Mouse (Mus musculus) heart, postnatal 0 days (tissue): Measurements from ENCODE around the gene Mpv17. TPM values are rescaled to one million over a fixed set of nuclear protein-coding genes. Genes with fewer than 3 reads are reported as not detected.

Source experiments
- ATAC-seq: fragments of 200-750 bp; cut with Nextera tagmentation; 2 replicates; pipeline ENCODE4 v1.8.0; 2017; ENCODE audit warnings: low read depth, moderate number of reproducible peaks, moderate library complexity; ENCODE audit not compliant: insufficient read depth
- DNase-seq: peaks from one replicate; pipeline ENCODE4 v3.0.0-alpha.2; 2016; ENCODE audit warnings: low spot score
- H3K27ac ChIP-seq: fragments of 300-500 bp; sonication (generic); 2 replicates; pipeline ENCODE4 v1.5.1; 2014; ENCODE audit warnings: low read depth, mild to moderate bottlenecking
- H3K27me3 ChIP-seq: fragments of 300-500 bp; sonication (generic); 2 replicates; pipeline ENCODE4 v1.6.1; 2014; ENCODE audit warnings: low read length, mixed read lengths; ENCODE audit not compliant: control insufficient read depth, insufficient read depth
- H3K36me3 ChIP-seq: fragments of 300-500 bp; sonication (generic); replicated peaks from 2 replicates; pipeline ENCODE4 v1.6.1; 2014; ENCODE audit warnings: low read length, mixed read lengths; ENCODE audit not compliant: control insufficient read depth, insufficient read depth
- H3K4me1 ChIP-seq: fragments of 300-500 bp; sonication (generic); 2 replicates; pipeline ENCODE4 v1.6.1; 2014; ENCODE audit warnings: antibody characterized with exemption; ENCODE audit not compliant: control insufficient read depth, insufficient read depth
- H3K4me2 ChIP-seq: fragments of 300-500 bp; sonication (generic); 2 replicates; pipeline ENCODE4 v1.6.1; 2014; ENCODE audit warnings: low read depth, mild to moderate bottlenecking, low read length, moderate library complexity
- H3K4me3 ChIP-seq: fragments of 300-500 bp; sonication (generic); 2 replicates; pipeline ENCODE4 v1.5.1; 2014; ENCODE audit warnings: low read depth, low read length
- H3K9ac ChIP-seq: fragments of 300-500 bp; sonication (generic); replicated peaks from 2 replicates; pipeline ENCODE4 v1.6.1; 2014; ENCODE audit warnings: low read depth, low read length, mixed read lengths
- H3K9me3 ChIP-seq: fragments of 300-500 bp; sonication (generic); replicated peaks from 2 replicates; pipeline ENCODE4 v1.6.1; 2016; ENCODE audit warnings: low read length; ENCODE audit not compliant: control insufficient read depth
- CTCF ChIP-seq: IDR thresholded peaks from 2 replicates; pipeline ENCODE4 v1.5.1; 2016; ENCODE audit warnings: antibody characterized with exemption, control low read depth, low read depth
- EP300 ChIP-seq: IDR thresholded peaks from 2 replicates; pipeline ENCODE4 v1.6.1; 2016; ENCODE audit warnings: antibody characterized with exemption, low read depth
- WGBS: fragments of 180-500 bp; shearing (Covaris S2); extraction: QIAGEN DNeasy Blood & Tissue Kit; methylation state at CpG from one replicate; pipeline ENCODE4 v1.1.7; 2014; 5-methylcytosine and 5-hydroxymethylcytosine counted together
- polyA plus RNA-seq: library from polyadenylated mRNA; unstranded; fragments of >200 nt; fragmentation: Nextera tagmentation; extraction: Ambion mirVana; gene quantifications from 2 replicates; pipeline ENCODE4 v1.2.1, GENCODE M21; 2015
- total RNA-seq: library from RNA; depleted of rRNA; stranded (reverse); fragments of >200 nt; gene quantifications from 2 replicates; pipeline ENCODE4 v1.2.3, GENCODE M21; 2014; ENCODE audit warnings: low replicate concordance

Gene Mpv17
- total and polyA plus RNA-seq, 2 experiments from 2014 or later: 80.1 to 157 TPM

- H3K4me2 ChIP-seq: peak overlapping the region; percentile 77
- H3K4me1 ChIP-seq: peaks cover 6% of the 10 kb centered on the region
- no peaks in the 10 kb centered on the region for H3K27me3 ChIP-seq
- peak overlapping the region; percentile 68; the same call in 1 of the 2 replicates for H3K27ac ChIP-seq
- 26% methylated on average over 6 of the region's 6 CpGs for WGBS
- peak overlapping the region; percentile 68 for H3K9ac ChIP-seq
- peak; percentile 10 for DNase-seq
- H3K4me3 ChIP-seq: peak overlapping the region; percentile 73
- H3K36me3 ChIP-seq: peaks cover 28% of the 10 kb centered on the region
- 0 out of 2 replicates have a peak, but pooled peaks have one; percentile 3 for ATAC-seq
- no peaks in the 10 kb centered on the region for H3K9me3 ChIP-seq
- TF ChIP-seq CTCF (no peak), EP300 (no peak)
These were observed 417 bp downstream of the Mpv17 start for GRCm38 (mm10) chr5:31153516-31154151.

DNA sequence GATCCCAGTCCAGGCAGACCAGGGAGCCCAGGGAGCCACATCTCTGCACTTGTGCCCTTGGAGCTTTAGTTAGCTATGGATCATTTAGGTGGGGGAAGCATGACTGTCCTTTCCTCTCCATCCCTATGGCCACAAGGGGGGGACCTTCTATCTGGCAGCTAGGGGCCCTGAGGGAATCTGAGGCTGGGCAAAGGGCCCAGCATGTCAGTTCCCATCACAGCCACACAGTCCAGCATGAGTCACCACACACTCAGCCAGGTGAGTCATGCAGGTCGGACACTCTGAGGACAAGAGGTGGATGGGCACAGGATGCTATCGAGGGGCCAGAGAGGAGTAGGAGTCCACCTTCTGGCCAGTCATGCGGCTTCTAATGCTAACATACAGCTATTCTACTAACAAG lies 2.3 kb downstream of the Mpv17 start:
- H3K27ac ChIP-seq: no peak overlapping the region
- ATAC-seq (no peak), DNase-seq (peak; percentile 17)
- H3K9me3 ChIP-seq: no peaks in the 10 kb centered on the region
- no peak overlapping the region for H3K9ac ChIP-seq
- WGBS: 44% methylated on average over 3 of the region's 3 CpGs
- peaks cover 10% of the 10 kb centered on the region for H3K36me3 ChIP-seq
- H3K4me3 ChIP-seq: no peak overlapping the region
- no peak overlapping the region for H3K4me2 ChIP-seq
- TF ChIP-seq EP300: no peak
- TF ChIP-seq CTCF: peak; percentile 39
- peaks cover 6% of the 10 kb centered on the region for H3K4me1 ChIP-seq
- H3K27me3 ChIP-seq: no peaks in the 10 kb centered on the region

- WGBS: 56% methylated on average over 4 of the region's 4 CpGs
- TF ChIP-seq EP300 (no peak), CTCF (no peak)
- no peak for DNase-seq
These were observed 4.3 kb downstream of the Mpv17 start for GRCm38 (mm10) chr5:31149781-31150180.

DNA sequence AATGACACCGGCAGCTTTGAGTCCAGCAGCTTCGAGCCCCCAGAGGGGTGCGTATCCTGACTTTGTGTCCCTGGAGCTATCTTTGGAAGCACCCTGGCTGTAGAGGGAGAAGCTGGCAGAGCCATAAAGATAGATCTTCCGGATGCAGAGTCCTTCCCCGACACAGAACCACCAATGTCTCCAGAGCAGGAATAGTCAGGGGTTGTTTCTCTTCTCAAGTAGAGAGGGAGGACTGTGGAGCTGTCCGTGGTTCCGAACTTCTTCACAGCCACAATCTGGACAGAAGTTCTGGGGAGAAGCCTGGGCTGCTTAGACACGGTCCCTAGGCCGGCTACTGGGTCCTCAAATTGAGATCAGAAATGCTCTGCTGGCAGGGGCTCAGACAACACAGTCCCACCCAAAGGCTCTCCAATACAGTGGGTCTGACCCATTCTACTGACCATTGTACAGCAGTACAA lies 15.1 kb downstream of the Mpv17 start:
- no peak for TF ChIP-seq CTCF
- no peak for TF ChIP-seq EP300

More at GRCm38 (mm10) chr5:31149781-31150180, 4.3 kb downstream of the Mpv17 start:
- H3K27ac ChIP-seq: no peak overlapping the region
- no peak overlapping the region for H3K4me2 ChIP-seq
- no peak overlapping the region for H3K4me3 ChIP-seq
- ATAC-seq: no peak
- H3K36me3 ChIP-seq: peaks cover 21% of the 10 kb centered on the region
- H3K9ac ChIP-seq: no peak overlapping the region
- no peaks in the 10 kb centered on the region for H3K27me3 ChIP-seq
- no peaks in the 10 kb centered on the region for H3K9me3 ChIP-seq
- peaks cover 6% of the 10 kb centered on the region for H3K4me1 ChIP-seq

GRCm38 (mm10) chr5:31138241-31138967 lies 15.6 kb downstream of the Mpv17 start, which contains the start of gene Ucn:
Gene Ucn (minus strand): TSS chr5:31138829.
- peaks cover 52% of the 10 kb centered on the region for H3K27me3 ChIP-seq

More for the DNA sequence above, 15.1 kb downstream of the Mpv17 start:
- Histone ChIP-seq H3K36me3 (peaks cover 17% of the 10 kb centered on the region), H3K27me3 (peaks cover 52% of the 10 kb centered on the region), H3K4me2 (peak overlapping the region; percentile 48), H3K9ac (no peak overlapping the region), H3K4me3 (peak overlapping the region; percentile 32), H3K4me1 (peaks cover 6% of the 10 kb centered on the region; the same call in 1 of the 2 replicates), H3K27ac (no peak overlapping the region), H3K9me3 (no peaks in the 10 kb centered on the region)
- WGBS: 9% methylated on average over 9 of the region's 9 CpGs
- DNase-seq (peak; percentile 22), ATAC-seq (peak; percentile 24; the same call in 1 of the 2 replicates)

More at GRCm38 (mm10) chr5:31138241-31138967, 15.6 kb downstream of the Mpv17 start, which contains the start of gene Ucn:
- peaks cover 13% of the 10 kb centered on the region for H3K36me3 ChIP-seq
- H3K4me1 ChIP-seq: peaks cover 6% of the 10 kb centered on the region; the same call in 1 of the 2 replicates
- H3K9ac ChIP-seq: no peak within 1 kb of the TSS
- peak within 1 kb of the TSS; percentile 32 for H3K4me3 ChIP-seq
- TF ChIP-seq EP300 (no peak), CTCF (no peak)
- peak within 1 kb of the TSS; percentile 48 for H3K4me2 ChIP-seq
- H3K9me3 ChIP-seq: no peaks in the 10 kb centered on the region
- peak; percentile 37; the same call in 1 of the 2 replicates for ATAC-seq
- under 1% methylated on average over 52 of the region's 52 CpGs for WGBS
- H3K27ac ChIP-seq: no peak within 1 kb of the TSS
- DNase-seq: no peak
